Mouse (Mus musculus): ENCODE results near the gene Dnah12.
"Not testable (repeated sequence)": the region's sequence is repeated elsewhere in the genome, so short reads cannot be mapped to it uniquely, and the experiment has no call there.

The Dnah12 gene

DNA sequence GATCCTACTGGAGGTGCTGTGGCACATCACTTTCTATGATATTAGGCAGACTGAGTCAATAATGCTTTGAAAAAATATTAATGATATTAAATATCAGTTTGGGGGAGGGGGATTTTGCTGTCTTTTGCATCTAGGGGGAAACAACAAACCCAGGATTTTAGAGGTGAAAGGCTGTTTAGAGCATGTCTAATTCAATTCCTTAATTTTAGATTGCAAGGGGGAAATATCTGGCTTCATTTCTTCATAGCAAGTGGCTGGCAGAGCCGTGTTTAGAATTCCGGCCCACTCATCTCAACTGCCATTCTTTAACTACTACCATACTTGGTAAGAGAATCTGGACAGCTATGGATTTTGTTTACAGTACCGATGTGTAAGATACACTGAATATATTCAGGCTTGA is at the start of gene Dnah12:
Gene Dnah12 (plus strand): TSS at position 301 of the 400 bp plus-strand sequence.
- DNase-seq (ENCODE audit: low read depth, low spot score) = no peak

DNA sequence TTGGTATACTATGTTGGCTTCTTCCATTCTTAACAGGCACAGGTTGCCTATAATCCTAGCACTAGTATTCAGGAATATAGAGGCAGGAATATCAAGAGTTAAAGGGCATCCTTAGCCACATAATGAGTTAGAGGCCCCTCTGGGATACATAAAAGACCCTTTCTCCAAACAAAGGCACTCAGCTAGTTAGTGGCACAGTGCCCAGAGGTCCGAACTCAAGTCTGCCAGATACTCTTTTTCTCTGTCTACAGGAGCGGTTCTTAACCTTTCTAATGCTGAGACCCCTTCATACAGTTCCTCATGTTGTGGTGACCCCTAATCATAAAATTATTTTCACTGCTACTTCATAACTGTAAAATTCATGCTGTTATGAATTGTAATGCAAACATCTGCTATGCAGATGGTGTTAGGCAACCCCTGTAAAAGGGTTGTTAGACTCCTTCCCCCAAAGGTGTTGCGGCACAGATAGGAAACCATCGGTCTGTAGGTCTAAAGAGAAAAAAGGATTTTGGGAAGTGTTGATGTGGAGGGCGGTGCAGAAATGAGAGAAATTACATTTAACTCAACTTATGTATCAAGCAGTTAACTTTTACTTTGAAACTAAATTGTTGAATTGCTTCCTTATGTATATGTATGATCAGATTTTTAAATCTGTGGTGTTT is 47.0 kb upstream of the Dnah12 start:
- DNase-seq (ENCODE audit: low read depth, low spot score) = no peak

DNA sequence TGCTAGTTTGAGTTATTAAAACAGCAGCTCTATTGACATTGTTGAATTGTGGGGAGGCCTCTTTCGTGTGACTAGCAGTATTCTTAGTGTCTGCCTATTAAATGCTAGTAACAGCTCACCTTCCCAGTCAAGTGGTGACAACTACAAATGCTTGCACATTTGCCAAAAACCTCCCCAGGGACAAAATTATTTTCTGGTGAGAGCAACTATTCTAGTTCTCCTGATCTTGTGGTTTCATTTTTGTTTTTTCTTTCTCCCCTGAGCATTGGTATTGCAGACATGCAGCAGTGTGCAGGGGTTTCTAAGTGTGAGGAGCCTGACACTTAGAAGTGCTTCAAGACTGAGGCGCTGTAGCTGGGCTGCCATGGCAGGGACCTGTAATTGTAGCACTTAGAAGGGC is 45.3 kb upstream of the Dnah12 start:
- DNase-seq (ENCODE audit: low read depth, low spot score) = no peak

DNA sequence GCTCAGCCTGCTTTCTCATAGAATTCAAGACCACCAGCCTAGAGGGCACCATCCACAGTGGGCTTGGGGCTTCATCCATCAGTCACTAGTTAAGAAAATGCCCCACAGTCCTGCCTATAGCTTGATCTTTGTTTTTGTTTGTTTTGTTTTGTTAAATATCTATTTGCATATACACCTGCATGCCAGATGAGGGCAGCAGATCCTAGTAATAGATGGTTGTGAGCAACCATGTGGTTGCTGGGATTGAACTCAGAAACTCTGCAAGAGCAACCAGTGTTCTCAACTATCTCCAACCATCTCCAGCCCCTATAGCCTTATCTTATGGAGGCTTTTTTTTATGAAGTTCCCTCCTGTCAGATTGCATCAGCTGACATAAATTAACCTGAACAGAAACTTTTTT is 41.2 kb upstream of the Dnah12 start:
- DNase-seq (ENCODE audit: low read depth, low spot score) = peak; percentile 67

DNA sequence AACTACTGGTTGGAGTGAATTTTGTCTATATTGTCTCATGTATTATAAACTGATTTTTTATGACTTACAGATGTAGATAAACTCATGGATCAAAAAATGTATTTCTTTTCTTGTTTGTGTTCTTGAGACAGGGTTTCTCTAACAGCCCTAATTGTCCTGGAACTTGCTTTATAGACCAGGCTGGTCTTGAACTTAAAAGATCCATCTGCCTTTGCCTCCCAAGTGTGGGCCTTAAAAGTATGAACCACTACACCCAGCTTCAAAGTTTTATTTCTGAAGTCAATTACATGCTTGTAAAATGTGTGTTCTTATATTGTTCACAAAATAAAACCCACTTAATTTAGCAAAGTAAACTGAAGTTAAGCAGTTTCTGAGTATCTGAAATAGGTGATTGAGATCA is 34.9 kb upstream of the Dnah12 start:
- no peak for DNase-seq (ENCODE audit: low read depth, low spot score)

DNA sequence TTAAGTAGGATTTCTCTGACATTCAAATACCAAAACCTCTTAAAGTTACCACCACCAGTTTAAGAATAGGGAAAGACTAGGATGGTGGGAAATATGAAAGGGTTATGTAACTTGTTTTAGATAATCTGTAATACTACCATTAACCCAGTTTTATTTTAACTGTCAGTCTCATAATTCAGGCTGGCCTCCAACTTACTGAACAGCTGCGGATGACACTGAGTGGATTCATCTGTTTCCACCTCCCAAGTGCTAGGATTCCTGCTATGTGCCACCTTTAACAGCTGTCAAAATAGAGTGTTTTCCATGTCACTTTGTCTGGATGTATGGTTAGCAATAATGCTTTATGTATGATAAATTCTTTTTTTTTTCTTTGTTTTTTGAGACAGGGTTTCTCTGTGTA is 32.8 kb upstream of the Dnah12 start:
- no peak for DNase-seq (ENCODE audit: low read depth, low spot score)

DNA sequence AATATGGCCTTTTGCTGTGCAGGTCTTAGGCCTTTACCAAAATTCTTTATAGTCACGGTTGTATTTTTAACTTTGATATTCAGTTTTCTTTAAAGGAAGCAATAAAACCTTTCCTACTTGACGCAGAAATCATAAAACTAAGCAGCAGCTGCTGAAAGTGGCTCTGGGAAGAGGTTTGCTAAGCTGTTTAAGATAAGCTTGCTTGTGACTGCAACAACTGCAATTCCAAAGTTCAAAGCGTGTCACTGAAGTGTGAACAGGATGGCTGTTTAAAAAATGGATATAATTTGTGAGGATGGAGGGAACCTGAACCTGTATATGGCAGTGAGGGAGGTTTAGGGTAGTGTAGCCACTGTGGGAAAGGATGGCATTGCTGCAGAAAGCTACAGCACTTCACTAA is 31.1 kb upstream of the Dnah12 start:
- DNase-seq (ENCODE audit: low read depth, low spot score) = no peak

DNA sequence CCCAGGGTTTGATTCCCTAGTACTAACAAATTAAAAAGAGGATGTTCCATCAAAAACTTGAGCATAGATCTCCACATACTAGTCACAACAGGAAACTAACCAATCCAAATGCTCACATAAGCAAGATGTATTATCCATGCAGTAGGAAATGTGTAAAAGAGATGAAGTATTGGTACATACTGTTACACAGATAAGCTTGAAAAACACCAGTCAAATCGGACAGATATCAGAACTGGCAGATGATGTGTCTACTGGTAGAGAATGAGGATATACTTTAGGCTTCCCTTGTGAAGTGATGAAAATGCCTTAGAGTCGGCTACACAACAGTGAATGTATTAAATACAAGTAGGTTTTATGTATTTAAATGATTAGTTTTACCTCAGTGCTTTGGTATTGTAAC is 30.6 kb upstream of the Dnah12 start:
- no peak for DNase-seq (ENCODE audit: low read depth, low spot score)

DNA sequence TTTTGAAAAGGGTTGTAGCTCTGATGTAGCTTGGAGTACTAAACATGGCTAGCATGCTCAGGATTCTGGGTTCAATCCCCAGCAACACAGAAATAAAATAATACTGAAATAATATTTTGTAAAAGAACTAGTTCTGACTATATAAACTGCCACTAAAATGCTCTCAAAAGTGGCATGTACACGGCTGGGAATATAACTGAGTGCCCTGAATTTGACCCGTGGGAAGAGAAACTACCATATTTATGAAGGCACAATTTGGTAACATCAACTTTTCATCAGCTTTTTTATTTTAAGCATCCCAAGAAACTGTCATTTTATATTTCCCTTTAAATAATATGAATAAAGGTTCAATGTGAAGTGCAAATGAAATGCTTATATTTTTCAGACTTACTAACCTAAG is 29.2 kb upstream of the Dnah12 start:
- peak; percentile 60 for DNase-seq (ENCODE audit: low read depth, low spot score)

DNA sequence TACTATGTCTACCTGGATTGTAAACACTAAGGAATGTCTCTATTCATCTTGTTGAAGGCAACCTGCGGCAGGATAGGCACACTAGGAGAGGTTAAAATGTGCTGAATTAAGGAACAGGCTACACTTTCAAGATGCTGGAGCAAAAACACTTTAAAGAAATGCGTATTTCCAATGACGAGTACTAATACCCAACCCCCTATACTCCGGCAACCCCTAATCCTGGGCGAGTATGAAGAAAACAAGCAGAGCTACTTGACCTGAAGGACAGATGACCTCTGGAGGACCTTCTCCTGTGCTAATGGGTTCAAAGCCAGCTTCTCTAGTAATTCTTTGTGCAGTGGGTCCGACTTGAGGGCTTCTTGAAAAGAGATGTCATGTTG is 25.1 kb upstream of the Dnah12 start:
- no peak for DNase-seq (ENCODE audit: low read depth, low spot score)

DNA sequence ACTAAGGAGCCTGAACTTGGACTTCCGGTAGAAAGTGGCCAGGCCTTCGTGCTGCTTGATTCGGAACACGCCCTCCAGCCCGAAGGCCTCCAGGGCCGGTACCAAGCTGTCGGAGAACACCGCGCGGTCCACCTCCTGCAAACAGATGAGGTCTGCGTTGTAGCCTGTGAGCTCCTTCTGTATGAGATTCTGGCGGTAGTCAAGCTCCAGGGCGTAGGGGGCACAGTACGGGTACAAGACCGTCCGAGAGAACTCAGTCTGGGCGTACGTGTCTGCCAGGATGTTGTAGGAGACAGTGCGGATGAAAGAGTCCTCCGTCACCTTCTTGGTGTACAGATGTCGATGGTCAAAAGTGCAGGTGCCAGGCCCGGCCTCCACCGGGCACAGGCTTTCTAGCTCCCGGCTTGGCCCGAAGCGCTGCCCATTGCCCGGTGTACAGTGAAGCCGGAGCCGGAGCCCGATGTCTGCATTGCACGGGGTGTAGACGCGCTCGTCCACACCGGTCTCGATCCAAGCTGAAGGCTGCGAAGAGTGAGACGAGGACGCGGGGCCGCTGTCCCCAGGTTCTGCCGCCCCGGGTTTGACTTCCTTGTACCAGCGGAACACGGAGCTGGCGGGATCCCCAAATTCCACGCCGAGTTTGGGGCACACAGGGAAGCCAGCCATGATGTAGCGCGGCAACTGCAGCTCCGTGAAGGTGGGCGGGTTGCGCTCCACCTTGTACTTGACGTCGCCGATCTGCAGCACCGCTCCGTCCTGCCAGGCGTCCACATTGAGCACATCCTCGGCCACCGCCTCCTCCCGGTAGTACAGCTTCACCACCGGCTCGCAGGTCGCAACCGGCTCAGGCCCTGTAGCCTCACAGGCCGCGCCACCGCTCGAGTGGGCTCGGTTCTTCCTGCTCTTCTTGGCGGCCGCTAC is 24.4 kb upstream of the Dnah12 start:
- DNase-seq (ENCODE audit: low read depth, low spot score) = peak; percentile 32

DNA sequence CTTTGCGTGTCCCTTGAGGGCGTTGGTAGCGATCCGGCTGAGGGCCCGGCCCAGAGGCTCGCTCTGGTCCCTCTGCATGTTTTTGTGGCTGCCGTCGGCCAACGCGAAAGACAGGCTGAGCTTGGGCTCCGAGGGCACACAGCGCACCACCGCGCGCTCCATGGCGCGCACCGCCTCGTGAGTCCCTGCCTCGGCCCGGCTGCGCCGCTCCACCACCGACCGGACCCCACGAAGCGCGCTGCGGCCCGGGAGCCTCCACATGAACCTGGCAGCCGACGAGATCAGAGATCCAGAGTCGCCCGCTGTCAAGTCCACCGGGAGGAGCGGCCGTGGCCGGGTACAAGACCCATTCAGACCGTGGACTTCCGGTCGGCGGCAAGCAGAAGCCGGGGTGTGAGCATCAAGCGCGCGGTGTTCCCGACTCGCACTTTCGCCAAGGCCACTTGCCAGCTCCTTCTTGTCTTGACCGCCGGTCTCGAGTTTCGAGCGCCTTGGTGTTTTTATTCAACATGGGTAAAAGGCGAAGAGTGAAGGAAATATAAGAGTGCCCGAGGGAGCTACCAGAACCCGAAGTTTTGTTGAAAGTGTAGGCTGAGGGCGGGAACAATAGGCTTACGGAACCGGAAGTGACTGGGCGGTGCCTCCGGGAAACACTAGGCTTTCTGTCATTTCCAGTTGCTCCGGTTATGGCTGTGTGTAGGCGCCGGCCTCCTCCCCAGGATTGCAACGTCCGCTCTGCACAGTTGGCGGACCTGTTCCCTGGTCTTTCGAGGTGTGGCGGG is 23.6 kb upstream of the Dnah12 start, which contains the start of gene Pde12:
Gene Pde12 (minus strand): TSS at position 592 of the 782 bp plus-strand sequence.
- DNase-seq (ENCODE audit: low read depth, low spot score) = peak; percentile 86

DNA sequence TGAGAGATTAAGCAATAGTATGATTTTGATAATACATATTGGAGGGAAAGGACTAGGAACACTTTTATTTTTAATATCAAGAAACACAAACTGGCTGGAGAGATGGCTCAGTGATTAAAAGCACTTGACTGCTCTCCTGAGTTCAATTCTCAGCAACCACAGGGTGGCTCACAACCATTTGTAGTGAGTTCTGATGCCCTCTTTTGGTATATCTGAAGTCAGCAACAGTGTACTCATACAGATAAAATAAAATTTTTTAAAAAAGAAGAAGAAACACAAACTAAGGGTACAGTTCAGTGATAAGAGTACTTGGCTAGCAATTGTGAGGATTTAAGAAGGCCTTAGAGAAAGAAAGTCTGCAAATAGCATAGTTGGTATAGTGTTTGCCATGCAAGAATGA is 22.1 kb upstream of the Dnah12 start:
- no peak for DNase-seq (ENCODE audit: low read depth, low spot score)

DNA sequence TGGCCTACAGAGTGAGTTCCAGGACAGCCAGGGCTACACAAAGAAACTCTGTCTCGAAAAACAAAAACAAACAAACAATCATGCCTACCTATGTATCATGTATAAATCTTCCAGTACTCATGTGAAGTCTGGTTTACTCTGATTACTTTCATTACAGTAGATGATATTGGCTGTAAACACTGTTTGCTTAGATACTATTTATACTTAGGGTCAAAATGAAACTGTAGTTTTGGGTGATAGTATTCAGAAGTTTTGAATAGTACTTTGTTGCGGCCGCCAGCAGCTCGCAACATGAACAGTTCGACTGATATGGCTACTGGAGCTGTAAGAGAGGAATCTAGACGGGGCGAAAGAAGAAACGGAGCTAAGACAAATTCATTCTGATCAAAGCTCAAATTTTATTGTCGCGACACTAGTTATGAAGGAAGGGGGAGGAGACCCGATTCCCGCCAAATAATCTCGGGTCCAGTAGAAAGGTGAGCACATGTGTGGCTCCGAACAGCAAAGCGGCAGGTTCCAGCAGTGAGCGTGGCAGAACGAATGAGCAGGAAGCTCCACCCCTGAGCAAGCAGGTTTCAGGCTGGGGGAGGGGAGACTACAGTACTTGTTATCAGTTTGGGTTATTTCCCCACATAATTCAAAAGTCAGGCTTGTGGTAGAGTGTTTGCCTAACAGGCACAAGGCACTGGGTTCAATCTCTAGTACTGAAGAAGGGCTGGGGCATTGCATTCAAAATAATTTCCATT is 21.0 kb upstream of the Dnah12 start:
- not testable (repeated sequence) for DNase-seq (ENCODE audit: low read depth, low spot score)

DNA sequence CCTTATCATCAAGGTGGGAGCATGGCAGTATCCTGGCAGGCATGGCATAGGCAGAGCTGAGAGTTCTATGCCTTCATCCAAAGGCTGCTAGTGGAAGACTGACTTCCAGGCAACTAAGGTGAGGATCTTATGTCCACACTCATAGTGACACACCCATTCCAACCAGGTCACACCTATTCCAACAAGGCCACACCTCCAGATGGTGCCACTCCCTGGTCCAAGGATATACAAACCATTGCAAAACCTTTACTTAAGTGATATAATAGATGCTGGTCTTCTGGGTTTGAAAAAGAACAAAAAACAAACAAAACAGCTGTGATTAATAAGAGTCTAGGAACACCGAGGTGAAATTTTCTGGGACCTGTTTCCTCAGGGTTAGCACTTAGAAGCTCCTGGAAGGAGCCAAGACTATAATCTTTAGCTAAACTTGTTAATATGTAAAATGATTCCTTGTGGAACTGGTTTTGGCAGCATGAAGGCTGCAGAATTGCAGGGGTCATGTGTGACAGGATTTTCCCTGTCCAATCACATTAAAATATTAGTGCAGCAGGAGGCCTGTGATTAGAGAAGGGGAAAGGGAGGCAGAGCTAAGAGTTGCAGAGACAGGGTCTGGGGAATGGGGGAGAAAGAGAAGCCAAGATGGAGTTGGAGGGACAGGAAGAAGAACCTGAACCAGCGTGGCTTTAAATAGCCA is 18.5 kb upstream of the Dnah12 start:
- DNase-seq (ENCODE audit: low read depth, low spot score) = not testable (repeated sequence)

DNA sequence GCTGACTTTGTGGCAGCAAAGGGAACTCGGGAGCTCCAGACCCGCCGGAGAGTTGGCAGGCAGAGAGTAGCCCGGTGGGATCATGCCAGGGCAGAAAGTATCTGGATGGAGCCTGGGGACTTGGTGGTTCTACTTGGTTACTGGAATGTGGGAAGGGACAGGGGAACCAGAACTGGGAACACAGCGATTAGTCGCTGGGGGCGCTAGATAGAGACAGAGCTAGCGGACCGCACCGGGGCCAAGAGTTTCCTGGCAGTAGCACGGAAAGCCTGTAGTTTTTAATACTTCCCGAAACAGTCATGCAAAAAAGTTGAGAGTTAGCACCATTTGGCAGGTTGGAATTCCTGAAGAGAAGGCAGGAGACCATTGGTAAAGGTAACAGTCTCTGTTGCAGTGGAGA is 17.7 kb upstream of the Dnah12 start:
- DNase-seq (ENCODE audit: low read depth, low spot score) = peak; percentile 79

DNA sequence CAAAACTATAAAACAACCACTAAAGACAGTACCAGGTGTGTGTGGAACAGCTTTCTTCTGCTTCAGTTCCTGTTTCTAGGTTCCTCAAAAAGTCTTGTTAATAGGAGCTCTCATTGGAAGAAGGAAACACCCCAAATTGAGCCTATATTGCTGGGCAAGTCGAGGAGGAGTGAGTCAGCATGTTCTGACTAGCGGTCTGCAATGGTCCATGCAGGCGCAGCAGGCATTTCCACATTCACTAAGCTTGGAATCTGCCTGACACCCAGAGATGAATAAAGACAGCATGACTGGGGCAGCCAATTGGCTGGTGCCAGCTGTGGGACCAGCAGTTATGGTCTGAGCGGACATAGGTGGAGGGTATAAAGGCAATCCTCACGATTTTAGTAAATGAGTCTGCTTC is 17.3 kb upstream of the Dnah12 start:
- DNase-seq (ENCODE audit: low read depth, low spot score) = peak; percentile 51

DNA sequence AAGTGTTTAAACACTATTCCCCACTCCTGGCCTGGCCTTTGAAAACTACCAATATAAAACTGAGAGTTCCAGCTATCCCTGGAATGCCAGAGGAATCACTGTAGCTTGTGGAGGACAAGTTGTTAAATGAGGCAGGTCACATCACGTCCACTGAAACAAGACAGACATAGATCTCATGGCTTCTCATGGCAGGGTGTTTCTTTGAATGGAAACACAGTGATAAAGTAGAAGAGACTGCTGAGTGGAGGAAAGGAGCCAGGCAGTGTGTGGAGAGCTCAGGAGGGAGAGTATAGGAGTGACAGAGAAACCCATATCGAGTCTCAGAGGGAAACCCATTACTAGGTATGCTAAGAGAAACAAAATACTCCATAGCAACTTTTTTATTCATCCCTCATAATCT is 2.3 kb upstream of the Dnah12 start:
- DNase-seq (ENCODE audit: low read depth, low spot score) = no peak

DNA sequence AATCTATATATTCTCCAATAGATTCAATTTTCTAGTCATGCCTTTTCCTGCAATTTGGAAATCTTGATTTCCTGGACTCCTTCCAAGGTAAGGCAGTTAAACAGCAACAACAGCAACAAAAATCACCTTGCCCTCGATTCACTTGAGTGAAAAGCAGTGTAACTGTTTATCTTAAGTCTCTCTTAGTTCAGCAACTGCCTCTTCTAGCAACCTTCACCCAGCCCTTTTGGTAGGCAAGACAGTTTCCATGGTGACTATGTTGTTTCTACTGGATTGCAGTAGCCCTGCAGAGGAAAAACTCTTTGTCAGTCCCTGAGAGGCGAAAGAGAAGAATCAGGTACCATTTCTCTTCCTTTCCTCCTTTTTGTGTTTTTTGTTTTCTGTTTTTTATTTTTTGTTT is 1.7 kb upstream of the Dnah12 start:
- DNase-seq (ENCODE audit: low read depth, low spot score) = no peak

DNA sequence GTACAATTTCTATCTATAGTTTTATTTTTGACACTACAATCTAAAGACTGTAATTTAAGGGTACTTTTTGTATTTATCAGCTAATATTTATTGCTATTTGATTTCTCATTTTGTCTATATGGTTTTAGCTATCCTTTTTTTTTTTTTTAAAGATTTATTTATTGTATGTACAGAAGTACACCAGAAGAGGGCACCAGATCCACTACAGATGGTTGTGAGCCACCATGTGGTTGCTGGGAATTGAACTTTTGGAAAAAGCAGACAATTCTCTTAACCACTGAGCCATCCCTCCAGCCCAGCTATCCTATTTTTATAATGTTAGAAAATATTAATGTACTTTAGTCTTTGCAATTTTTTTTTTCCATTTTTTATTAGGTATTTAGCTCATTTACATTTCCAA is 4.8 kb downstream of the Dnah12 start:
- DNase-seq (ENCODE audit: low read depth, low spot score) = peak; percentile 58

DNA sequence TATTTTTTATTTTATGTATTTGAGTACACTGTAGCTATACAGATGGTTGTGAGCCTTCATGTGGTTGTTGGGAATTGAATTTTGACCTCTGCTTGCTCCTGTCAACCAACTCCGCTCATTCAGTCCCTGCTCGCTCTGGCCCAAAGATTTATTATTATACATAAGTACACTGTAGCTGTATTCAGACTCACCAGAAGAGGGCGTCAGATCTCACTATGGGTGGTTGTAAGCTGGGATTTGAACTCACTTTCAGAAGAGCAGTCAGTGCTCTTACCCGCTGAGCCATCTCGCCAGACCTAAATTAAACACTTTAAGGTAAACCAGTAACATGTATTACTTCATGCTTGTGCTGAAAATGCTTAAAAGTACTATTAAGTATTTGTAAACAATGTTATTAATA is 12.2 kb downstream of the Dnah12 start:
- peak; percentile 68 for DNase-seq (ENCODE audit: low read depth, low spot score)
